In genomic region chr8:84104221-84104620, GRCm38 (mm10) we compare ENCODE assay signal across 8 mouse cellular contexts. TPM values are rescaled to one million over a fixed set of nuclear protein-coding genes. Genes with fewer than 3 reads are reported as not detected.
DNase-seq lines count a peak whose midpoint lies in the region; ATAC-seq and TF ChIP-seq lines count a peak whose summit lies in the region.

No protein-coding gene starts in this region.

- H3K4me2 ChIP-seq in heart, embryonic 14.5 days (ENCODE audit: low read length), result peak overlapping the region; percentile 81
- peak overlapping the region; percentile 78 for H3K4me2 ChIP-seq in hindbrain, embryonic 11.5 days (replicated peaks; ENCODE audit: low read depth, low read length)
- H3K4me2 ChIP-seq in midbrain, embryonic 15.5 days, result peak overlapping the region; percentile 67

- H3K27me3 ChIP-seq in heart, embryonic 14.5 days (ENCODE audit: control insufficient read depth, insufficient read depth, low read length), result no peaks in the 10 kb centered on the region
- no peaks in the 10 kb centered on the region for H3K27me3 ChIP-seq in MEL (ENCODE audit: control insufficient read depth in 1 of 2, insufficient read depth in 2 of 2, low read length in 2 of 2)
- H3K27me3 ChIP-seq in hindbrain, embryonic 11.5 days (ENCODE audit: control insufficient read depth, insufficient read depth, low read length), result no peaks in the 10 kb centered on the region
- no peaks in the 10 kb centered on the region for H3K27me3 ChIP-seq in midbrain, embryonic 15.5 days (replicated peaks)

- DNase-seq in heart, adult 8-10 months (ENCODE audit: low spot score), result no peak
- DNase-seq in MEL (ENCODE audit: low read depth, low spot score) (peak; percentile 74), liver (peak; percentile 83)
- DNase-seq in hindbrain, embryonic 11.5 days (ENCODE audit: low spot score), result peak; percentile 79
- DNase-seq in thymus, postnatal 10 days (ENCODE audit: low spot score in 2 of 2), result peak; percentile 80 to 85

- peaks cover 8 to 18% of the 10 kb centered on the region in 2 experiments for H3K4me1 ChIP-seq in heart, embryonic 14.5 days (ENCODE audit: control insufficient read depth in 2 of 2, insufficient read depth in 2 of 2, low read length in 2 of 2)
- H3K4me1 ChIP-seq in MEL (ENCODE audit: control insufficient read depth in 1 of 2, insufficient read depth in 2 of 2, low read length in 2 of 2), result peaks cover 2 to 13% of the 10 kb centered on the region in 2 experiments; a peak in 3 of 4 replicates
- H3K4me1 ChIP-seq in hindbrain, embryonic 11.5 days (replicated peaks; ENCODE audit: control insufficient read depth, insufficient read depth, low read length), result no peaks in the 10 kb centered on the region; the same call in 1 of the 2 replicates
- peaks cover 29% of the 10 kb centered on the region for H3K4me1 ChIP-seq in midbrain, embryonic 15.5 days

- WGBS in heart, embryonic 14.5 days, result under 1% methylated on average over 26 of the region's 29 CpGs
- 0% methylated on average over 28 of the region's 29 CpGs for WGBS in hindbrain, embryonic 11.5 days
- WGBS in midbrain, embryonic 15.5 days, result under 1% methylated on average over 20 of the region's 29 CpGs

- peak overlapping the region in 1 of 2 experiments; percentile 83; a peak in 2 of 4 replicates for H3K27ac ChIP-seq in heart, embryonic 14.5 days (replicated peaks in 1 of 2; ENCODE audit: control insufficient read depth in 1 of 2, insufficient read depth in 1 of 2, low read depth in 2 of 2, low read length in 2 of 2)
- no peak overlapping the region for H3K27ac ChIP-seq in MEL (ENCODE audit: control insufficient read depth, low read depth, low read length)
- H3K27ac ChIP-seq in hindbrain, embryonic 11.5 days (ENCODE audit: low read depth, low read length), result peak overlapping the region; percentile 89
- H3K27ac ChIP-seq in midbrain, embryonic 15.5 days, result peak overlapping the region; percentile 93

- peak in 2 of 3 experiments; percentile 16 to 20; a peak in 2 of 6 replicates for TF ChIP-seq CTCF in MEL (IDR thresholded peaks at IDR 0.05 in 2 of 3, conservative IDR thresholded peaks at IDR 0.05 in 1 of 3; ENCODE audit: control insufficient read depth in 1 of 3, insufficient read depth in 1 of 3, low read depth in 2 of 3, low read length in 3 of 3, poor library complexity in 1 of 3, severe bottlenecking in 1 of 3)

- H3K4me3 ChIP-seq in heart, embryonic 14.5 days (ENCODE audit: control insufficient read depth in 1 of 2, insufficient read depth in 1 of 2, low read depth in 1 of 2, low read length in 2 of 2), result peak overlapping the region; percentile 52 to 73
- peak overlapping the region; percentile 58 to 73 for H3K4me3 ChIP-seq in MEL (ENCODE audit: control insufficient read depth in 1 of 2, insufficient read depth in 1 of 2, low read depth in 2 of 2, low read length in 2 of 2)
- peak overlapping the region; percentile 70 for H3K4me3 ChIP-seq in hindbrain, embryonic 11.5 days (ENCODE audit: low read depth, low read length)
- peak overlapping the region; percentile 56 for H3K4me3 ChIP-seq in midbrain, embryonic 15.5 days

- TF ChIP-seq POLR2A in MEL (IDR thresholded peaks at IDR 0.05; ENCODE audit: control insufficient read depth in 1 of 2, insufficient read depth in 1 of 2, low read depth in 1 of 2, low read length in 2 of 2, poor library complexity in 1 of 2), result no peak

- H3K9me3 ChIP-seq in heart, embryonic 14.5 days (ENCODE audit: control insufficient read depth, low read length), result no peaks in the 10 kb centered on the region
- no peaks in the 10 kb centered on the region for H3K9me3 ChIP-seq in MEL (replicated peaks; ENCODE audit: insufficient read depth, low read length)
- H3K9me3 ChIP-seq in hindbrain, embryonic 11.5 days (ENCODE audit: control insufficient read depth, low read length), result no peaks in the 10 kb centered on the region
- H3K9me3 ChIP-seq in midbrain, embryonic 15.5 days, result no peaks in the 10 kb centered on the region

- peaks cover 27% of the 10 kb centered on the region for H3K36me3 ChIP-seq in heart, embryonic 14.5 days (ENCODE audit: control insufficient read depth, insufficient read depth, low read length)
- peaks cover 0 to 9% of the 10 kb centered on the region in 2 experiments; a peak in 2 of 4 replicates for H3K36me3 ChIP-seq in MEL (ENCODE audit: control insufficient read depth in 1 of 2, insufficient read depth in 2 of 2, low read length in 2 of 2)
- H3K36me3 ChIP-seq in hindbrain, embryonic 11.5 days (ENCODE audit: control insufficient read depth, insufficient read depth, low read length), result no peaks in the 10 kb centered on the region
- H3K36me3 ChIP-seq in midbrain, embryonic 15.5 days (replicated peaks), result peaks cover 4% of the 10 kb centered on the region; the same call in 1 of the 2 replicates

- TF ChIP-seq RAD21 in MEL (IDR thresholded peaks at IDR 0.05; ENCODE audit: low read depth, low read length), result no peak

- ATAC-seq in heart, embryonic 14.5 days (ENCODE audit: insufficient number of reproducible peaks, insufficient read depth, low FRiP score, low read depth), result peak; percentile 70
- peak; percentile 61 for ATAC-seq in common myeloid progenitor, adult 5-6 weeks (replicated peaks; ENCODE audit: low read depth, poor library complexity, severe bottlenecking)
- ATAC-seq in hindbrain, embryonic 11.5 days (ENCODE audit: low FRiP score), result peak; percentile 87
- peak; percentile 85 for ATAC-seq in midbrain, embryonic 15.5 days (replicated peaks)

- H3K9ac ChIP-seq in heart, embryonic 14.5 days (ENCODE audit: low read length), result peak overlapping the region; percentile 83
- H3K9ac ChIP-seq in MEL (ENCODE audit: control insufficient read depth, low read depth, low read length, poor library complexity, severe bottlenecking), result peak overlapping the region; percentile 56
- peak overlapping the region; percentile 88 for H3K9ac ChIP-seq in hindbrain, embryonic 11.5 days (ENCODE audit: low read depth, low read length)
- H3K9ac ChIP-seq in midbrain, embryonic 15.5 days, result peak overlapping the region; percentile 62

- H3K79me2 ChIP-seq in MEL (ENCODE audit: control insufficient read depth, insufficient read depth, low read length, poor library complexity), result peaks cover 9% of the 10 kb centered on the region

- TF ChIP-seq EP300 in MEL (IDR thresholded peaks at IDR 0.05; ENCODE audit: low read depth in 1 of 2, low read length in 2 of 2), result no peak

TF ChIP-seq in MEL, 35 proteins besides CTCF, POLR2A, EP300 and RAD21 (continues in another document):
- TF ChIP-seq SIN3A (IDR thresholded peaks at IDR 0.05; ENCODE audit: low read length), result peak; percentile 37; the same call in 1 of the 2 replicates

RNA-seq across cellular contexts. Expression of gene Dcaf15, which starts 0.3 kb away (rescaled TPM):
- 6.3 and 6.4 TPM in 2 replicates for polyA plus RNA-seq in heart, embryonic 14.5 days (2014; fragmentation: Nextera tagmentation; extraction: Ambion mirVana)
- total RNA-seq in heart, adult 8-10 months (2022), result 1 to 10 TPM; 6.3 to 8.2 (median 8.0) TPM
- 34.4 and 37.0 TPM in 2 replicates for total RNA-seq in MEL (2012; rRNA removed)
- polyA plus RNA-seq in MEL (2012; ENCODE audit: insufficient read depth in 1 of 2, insufficient read length in 2 of 2, low read depth in 1 of 2, low replicate concordance in 2 of 2, missing spikeins in 1 of 2), result 10 to 100 TPM in 1 of 2 experiments, not detected in 1; 56.1 TPM
- 10.2 and 18.9 TPM in 2 replicates for total RNA-seq in common myeloid progenitor, adult 5-6 weeks (2017)
- polyA plus RNA-seq in hindbrain, embryonic 11.5 days (2014; fragmentation: Nextera tagmentation; extraction: Ambion mirVana), result 12.5 and 12.8 TPM in 2 replicates
- polyA plus RNA-seq in midbrain, embryonic 15.5 days (2015; fragmentation: Nextera tagmentation; extraction: Ambion mirVana), result 25.8 and 26.3 TPM in 2 replicates

RNA-seq across cellular contexts. Expression of gene Podnl1, which starts 21.6 kb away (rescaled TPM):
- 0.08 and 0.16 TPM in 2 replicates for polyA plus RNA-seq in heart, embryonic 14.5 days (2014; fragmentation: Nextera tagmentation; extraction: Ambion mirVana)
- total RNA-seq in heart, adult 8-10 months (2022), result under 1 TPM in 2 of 4 experiments, not detected in 2; 0.11 TPM
- total RNA-seq in MEL (2012; rRNA removed), result 0.04 and 0.07 TPM in 2 replicates
- polyA plus RNA-seq in MEL (2012; ENCODE audit: insufficient read depth in 1 of 2, insufficient read length in 2 of 2, low read depth in 1 of 2, low replicate concordance in 2 of 2, missing spikeins in 1 of 2), result under 1 TPM in 1 of 2 experiments, not detected in 1; 0.08 TPM
- total RNA-seq in common myeloid progenitor, adult 5-6 weeks (2017), result not detected in 2 replicates
- polyA plus RNA-seq in hindbrain, embryonic 11.5 days (2014; fragmentation: Nextera tagmentation; extraction: Ambion mirVana), result 0.17 and 0.23 TPM in 2 replicates
- polyA plus RNA-seq in midbrain, embryonic 15.5 days (2015; fragmentation: Nextera tagmentation; extraction: Ambion mirVana), result 0.68 and 0.73 TPM in 2 replicates

RNA-seq across cellular contexts. Expression of gene Rfx1, which starts 37.6 kb away (rescaled TPM):
- 6.1 and 6.3 TPM in 2 replicates for polyA plus RNA-seq in heart, embryonic 14.5 days (2014; fragmentation: Nextera tagmentation; extraction: Ambion mirVana)
- 10 to 100 TPM in 1 of 4 experiments, 1 to 10 TPM in 3; 6.7 to 10.0 (median 9.2) TPM for total RNA-seq in heart, adult 8-10 months (2022)
- 3.9 and 4.7 TPM in 2 replicates for total RNA-seq in MEL (2012; rRNA removed)
- polyA plus RNA-seq in MEL (2012; ENCODE audit: insufficient read depth in 1 of 2, insufficient read length in 2 of 2, low read depth in 1 of 2, low replicate concordance in 2 of 2, missing spikeins in 1 of 2), result 10 to 100 TPM in 1 of 2 experiments, not detected in 1; 10.4 TPM
- 3.1 and 5.3 TPM in 2 replicates for total RNA-seq in common myeloid progenitor, adult 5-6 weeks (2017)
- 5.5 and 8.8 TPM in 2 replicates for polyA plus RNA-seq in hindbrain, embryonic 11.5 days (2014; fragmentation: Nextera tagmentation; extraction: Ambion mirVana)
- polyA plus RNA-seq in midbrain, embryonic 15.5 days (2015; fragmentation: Nextera tagmentation; extraction: Ambion mirVana), result 12.4 and 14.0 TPM in 2 replicates

RNA-seq across cellular contexts. Expression of gene Gm10643, which starts 39.3 kb away (rescaled TPM):
- polyA plus RNA-seq in heart, embryonic 14.5 days (2014; fragmentation: Nextera tagmentation; extraction: Ambion mirVana), result 1.1 and 1.6 TPM in 2 replicates
- total RNA-seq in heart, adult 8-10 months (2022), result 1 to 10 TPM; 4.6 to 7.5 (median 5.4) TPM
- 0.23 and 0.26 TPM in 2 replicates for total RNA-seq in MEL (2012; rRNA removed)
- polyA plus RNA-seq in MEL (2012; ENCODE audit: insufficient read depth in 1 of 2, insufficient read length in 2 of 2, low read depth in 1 of 2, low replicate concordance in 2 of 2, missing spikeins in 1 of 2), result under 1 TPM in 1 of 2 experiments, not detected in 1; 0.28 TPM
- total RNA-seq in common myeloid progenitor, adult 5-6 weeks (2017), result 2.9 and 4.8 TPM in 2 replicates
- 2.0 and 2.2 TPM in 2 replicates for polyA plus RNA-seq in hindbrain, embryonic 11.5 days (2014; fragmentation: Nextera tagmentation; extraction: Ambion mirVana)
- polyA plus RNA-seq in midbrain, embryonic 15.5 days (2015; fragmentation: Nextera tagmentation; extraction: Ambion mirVana), result 1.0 and 1.4 TPM in 2 replicates

RNA-seq across cellular contexts. Expression of gene Cc2d1a, which starts 43.5 kb away (rescaled TPM):
- 9.3 and 11.8 TPM in 2 replicates for polyA plus RNA-seq in heart, embryonic 14.5 days (2014; fragmentation: Nextera tagmentation; extraction: Ambion mirVana)
- 10 to 100 TPM; 10.9 to 14.6 (median 12.3) TPM for total RNA-seq in heart, adult 8-10 months (2022)
- 7.3 and 9.1 TPM in 2 replicates for total RNA-seq in MEL (2012; rRNA removed)
- 10 to 100 TPM in 1 of 2 experiments, not detected in 1; 18.7 TPM for polyA plus RNA-seq in MEL (2012; ENCODE audit: insufficient read depth in 1 of 2, insufficient read length in 2 of 2, low read depth in 1 of 2, low replicate concordance in 2 of 2, missing spikeins in 1 of 2)
- total RNA-seq in common myeloid progenitor, adult 5-6 weeks (2017), result 3.9 and 6.2 TPM in 2 replicates
- 8.5 and 8.8 TPM in 2 replicates for polyA plus RNA-seq in hindbrain, embryonic 11.5 days (2014; fragmentation: Nextera tagmentation; extraction: Ambion mirVana)
- polyA plus RNA-seq in midbrain, embryonic 15.5 days (2015; fragmentation: Nextera tagmentation; extraction: Ambion mirVana), result 52.5 and 53.3 TPM in 2 replicates
